Mouse (Mus musculus): ENCODE measurements around the gene Snx13. TPM values are rescaled to one million over a fixed set of nuclear protein-coding genes. Genes with fewer than 3 reads are reported as not detected.

Gene Snx13
- polyA plus RNA-seq, 1 experiment, result 31.3 TPM

DNA sequence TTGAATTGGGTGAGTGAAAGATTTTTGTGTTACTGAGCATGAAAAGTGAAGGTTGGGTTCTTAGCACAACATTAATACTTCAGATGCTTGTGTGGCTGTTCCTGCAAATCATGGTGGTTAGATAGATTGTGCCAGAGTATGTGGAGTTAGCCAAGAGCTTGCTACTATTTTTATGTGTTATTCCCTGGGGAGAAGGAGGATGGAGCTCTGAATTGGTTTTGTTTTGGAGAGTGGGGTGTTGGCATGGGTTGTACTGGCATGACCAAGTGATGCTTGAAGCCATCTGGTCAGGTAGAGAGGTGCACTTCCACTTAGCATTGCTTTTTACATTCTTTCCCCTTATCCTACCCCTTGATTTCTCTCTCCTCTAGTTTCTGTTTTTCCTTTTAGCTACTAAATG is 24.4 kb downstream of the Snx13 start:
- Histone ChIP-seq H3K4me3 (ENCODE audit: low read depth, low read length) (no peak overlapping the region), H3K27me3 (ENCODE audit: control insufficient read depth, insufficient read depth, low read length, poor library complexity, severe bottlenecking) (no peaks in the 10 kb centered on the region), H3K9me3 (replicated peaks; ENCODE audit: control insufficient read depth, insufficient read depth, low read length, poor library complexity, severe bottlenecking) (no peaks in the 10 kb centered on the region), H3K36me3 (ENCODE audit: control insufficient read depth, insufficient read depth, low read length, poor library complexity, severe bottlenecking) (no peaks in the 10 kb centered on the region; the same call in 1 of the 2 replicates), H3K9ac (ENCODE audit: low read depth, poor library complexity, severe bottlenecking) (no peak overlapping the region), H3K27ac (ENCODE audit: insufficient read depth, low read length) (no peak overlapping the region), H3K4me1 (ENCODE audit: control insufficient read depth, insufficient read depth, low read length) (no peaks in the 10 kb centered on the region)
- no peak for TF ChIP-seq POLR2A (IDR thresholded peaks at IDR 0.05; ENCODE audit: insufficient read depth, low read length)
- TF ChIP-seq EP300 (IDR thresholded peaks at IDR 0.05; ENCODE audit: insufficient read depth, low read depth, low read length), result no peak
- TF ChIP-seq CTCF (IDR thresholded peaks at IDR 0.05; ENCODE audit: low read depth, low read length), result no peak

DNA sequence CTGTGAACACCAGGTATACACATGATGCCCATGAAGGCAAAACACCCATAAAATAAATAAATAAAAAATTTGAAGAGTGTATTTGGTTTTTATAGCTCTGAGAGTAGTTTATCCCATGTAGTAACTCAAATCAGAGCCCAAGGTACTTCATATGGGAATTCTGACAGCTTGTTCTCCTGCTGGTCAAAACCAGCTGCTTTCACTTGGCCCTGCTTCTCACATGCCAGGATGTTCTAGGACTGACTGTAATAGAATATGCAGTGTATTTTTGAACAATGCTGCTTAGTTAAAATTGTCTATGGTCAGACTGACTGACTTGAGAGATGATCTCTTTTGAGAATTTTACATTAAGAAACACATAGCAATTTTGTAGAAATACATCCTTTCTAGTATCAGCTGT is 25.2 kb downstream of the Snx13 start:
- TF ChIP-seq CTCF (IDR thresholded peaks at IDR 0.05; ENCODE audit: low read depth, low read length), result no peak
- no peak for TF ChIP-seq POLR2A (IDR thresholded peaks at IDR 0.05; ENCODE audit: insufficient read depth, low read length)
- TF ChIP-seq EP300 (IDR thresholded peaks at IDR 0.05; ENCODE audit: insufficient read depth, low read depth, low read length), result no peak
- H3K4me1 ChIP-seq (ENCODE audit: control insufficient read depth, insufficient read depth, low read length), result no peaks in the 10 kb centered on the region
- H3K9me3 ChIP-seq (replicated peaks; ENCODE audit: control insufficient read depth, insufficient read depth, low read length, poor library complexity, severe bottlenecking), result no peaks in the 10 kb centered on the region
- H3K27me3 ChIP-seq (ENCODE audit: control insufficient read depth, insufficient read depth, low read length, poor library complexity, severe bottlenecking), result no peaks in the 10 kb centered on the region
- H3K27ac ChIP-seq (ENCODE audit: insufficient read depth, low read length), result no peak overlapping the region
- no peaks in the 10 kb centered on the region for H3K36me3 ChIP-seq (ENCODE audit: control insufficient read depth, insufficient read depth, low read length, poor library complexity, severe bottlenecking)
- H3K4me3 ChIP-seq (ENCODE audit: low read depth, low read length), result no peak overlapping the region
- no peak overlapping the region for H3K9ac ChIP-seq (ENCODE audit: low read depth, poor library complexity, severe bottlenecking)

- H3K27ac ChIP-seq (ENCODE audit: insufficient read depth, low read length), result no peak overlapping the region
- H3K4me1 ChIP-seq (ENCODE audit: control insufficient read depth, insufficient read depth, low read length), result no peaks in the 10 kb centered on the region
- H3K9me3 ChIP-seq (replicated peaks; ENCODE audit: control insufficient read depth, insufficient read depth, low read length, poor library complexity, severe bottlenecking), result no peaks in the 10 kb centered on the region
- TF ChIP-seq EP300 (IDR thresholded peaks at IDR 0.05; ENCODE audit: insufficient read depth, low read depth, low read length) (no peak), CTCF (IDR thresholded peaks at IDR 0.05; ENCODE audit: low read depth, low read length) (no peak), POLR2A (IDR thresholded peaks at IDR 0.05; ENCODE audit: insufficient read depth, low read length) (no peak)
- H3K36me3 ChIP-seq (ENCODE audit: control insufficient read depth, insufficient read depth, low read length, poor library complexity, severe bottlenecking), result no peaks in the 10 kb centered on the region
- no peak overlapping the region for H3K4me3 ChIP-seq (ENCODE audit: low read depth, low read length)
- H3K27me3 ChIP-seq (ENCODE audit: control insufficient read depth, insufficient read depth, low read length, poor library complexity, severe bottlenecking), result no peaks in the 10 kb centered on the region
- H3K9ac ChIP-seq (ENCODE audit: low read depth, poor library complexity, severe bottlenecking), result no peak overlapping the region
Observed at GRCm38 (mm10) chr12:35075993-35076392, 29.0 kb downstream of the Snx13 start.

GRCm38 (mm10) chr12:35123549-35123948 is 76.6 kb downstream of the Snx13 start:
- TF ChIP-seq POLR2A (IDR thresholded peaks at IDR 0.05; ENCODE audit: insufficient read depth, low read length) (no peak), CTCF (IDR thresholded peaks at IDR 0.05; ENCODE audit: low read depth, low read length) (no peak), EP300 (IDR thresholded peaks at IDR 0.05; ENCODE audit: insufficient read depth, low read depth, low read length) (no peak)
- H3K4me1 ChIP-seq (ENCODE audit: control insufficient read depth, insufficient read depth, low read length), result no peaks in the 10 kb centered on the region
- H3K27ac ChIP-seq (ENCODE audit: insufficient read depth, low read length), result no peak overlapping the region
- H3K9me3 ChIP-seq (replicated peaks; ENCODE audit: control insufficient read depth, insufficient read depth, low read length, poor library complexity, severe bottlenecking), result no peaks in the 10 kb centered on the region
- no peaks in the 10 kb centered on the region for H3K36me3 ChIP-seq (ENCODE audit: control insufficient read depth, insufficient read depth, low read length, poor library complexity, severe bottlenecking)
- H3K9ac ChIP-seq (ENCODE audit: low read depth, poor library complexity, severe bottlenecking), result no peak overlapping the region
- no peak overlapping the region for H3K4me3 ChIP-seq (ENCODE audit: low read depth, low read length)
- no peaks in the 10 kb centered on the region for H3K27me3 ChIP-seq (ENCODE audit: control insufficient read depth, insufficient read depth, low read length, poor library complexity, severe bottlenecking)

- Histone ChIP-seq H3K9ac (ENCODE audit: low read depth, poor library complexity, severe bottlenecking) (no peak overlapping the region), H3K27ac (ENCODE audit: insufficient read depth, low read length) (no peak overlapping the region), H3K4me1 (ENCODE audit: control insufficient read depth, insufficient read depth, low read length) (no peaks in the 10 kb centered on the region), H3K36me3 (ENCODE audit: control insufficient read depth, insufficient read depth, low read length, poor library complexity, severe bottlenecking) (no peaks in the 10 kb centered on the region), H3K4me3 (ENCODE audit: low read depth, low read length) (no peak overlapping the region), H3K9me3 (replicated peaks; ENCODE audit: control insufficient read depth, insufficient read depth, low read length, poor library complexity, severe bottlenecking) (no peaks in the 10 kb centered on the region), H3K27me3 (ENCODE audit: control insufficient read depth, insufficient read depth, low read length, poor library complexity, severe bottlenecking) (no peaks in the 10 kb centered on the region)
- TF ChIP-seq CTCF (IDR thresholded peaks at IDR 0.05; ENCODE audit: low read depth, low read length) (no peak), EP300 (IDR thresholded peaks at IDR 0.05; ENCODE audit: insufficient read depth, low read depth, low read length) (no peak), POLR2A (IDR thresholded peaks at IDR 0.05; ENCODE audit: insufficient read depth, low read length) (no peak)
Observed at GRCm38 (mm10) chr12:35153186-35153585, 106.2 kb downstream of the Snx13 start.

DNA sequence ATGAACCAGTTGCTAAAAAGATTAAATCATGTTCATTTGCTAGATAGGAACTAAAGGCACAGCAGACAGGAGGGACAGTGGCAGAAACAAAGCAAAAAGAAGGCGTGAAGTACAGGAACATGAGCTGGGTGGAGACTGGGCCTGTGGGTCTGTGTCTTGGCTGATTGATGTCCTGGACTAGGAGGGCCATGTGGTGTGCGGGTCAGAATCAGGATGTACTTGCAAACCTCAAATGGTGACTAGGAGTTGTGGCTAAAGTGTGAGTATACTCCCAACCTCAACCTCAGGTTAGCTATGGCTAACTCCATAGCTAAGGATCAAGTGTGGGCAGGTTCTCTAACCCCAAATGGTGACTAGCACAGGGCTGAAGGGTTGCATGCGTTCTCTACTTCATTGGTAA is 107.2 kb downstream of the Snx13 start:
- H3K9ac ChIP-seq (ENCODE audit: low read depth, poor library complexity, severe bottlenecking), result no peak overlapping the region
- no peaks in the 10 kb centered on the region for H3K9me3 ChIP-seq (replicated peaks; ENCODE audit: control insufficient read depth, insufficient read depth, low read length, poor library complexity, severe bottlenecking)
- H3K4me1 ChIP-seq (ENCODE audit: control insufficient read depth, insufficient read depth, low read length), result no peaks in the 10 kb centered on the region
- no peaks in the 10 kb centered on the region for H3K36me3 ChIP-seq (ENCODE audit: control insufficient read depth, insufficient read depth, low read length, poor library complexity, severe bottlenecking)
- H3K27ac ChIP-seq (ENCODE audit: insufficient read depth, low read length), result no peak overlapping the region
- H3K4me3 ChIP-seq (ENCODE audit: low read depth, low read length), result no peak overlapping the region
- no peaks in the 10 kb centered on the region for H3K27me3 ChIP-seq (ENCODE audit: control insufficient read depth, insufficient read depth, low read length, poor library complexity, severe bottlenecking)
- TF ChIP-seq POLR2A (IDR thresholded peaks at IDR 0.05; ENCODE audit: insufficient read depth, low read length), result no peak
- TF ChIP-seq EP300 (IDR thresholded peaks at IDR 0.05; ENCODE audit: insufficient read depth, low read depth, low read length), result no peak
- no peak for TF ChIP-seq CTCF (IDR thresholded peaks at IDR 0.05; ENCODE audit: low read depth, low read length)

Measured in ES-Bruce4 (cell line).